Mouse (Mus musculus) adrenal gland (tissue): ENCODE results near the gene Lgals2.

Source experiments
- intact Hi-C: fragments of 180-260 bp; cut with DNase I; formaldehyde crosslinking; loops from one replicate; pipeline ENCODE4 v1.15.1; 2025

Gene Lgals2

GRCm38 (mm10) chr15:78844791-78845190 lies 10.5 kb downstream of the Lgals2 start:
- intact Hi-C loops: no loop called here

- intact Hi-C loops: no loop called here
Observed at GRCm38 (mm10) chr15:78843581-78844469, 11.5 kb downstream of the Lgals2 start.

GRCm38 (mm10) chr15:78842371-78843163 lies 12.8 kb downstream of the Lgals2 start, which contains the start of gene Cdc42ep1:
TSS of gene Cdc42ep1 (plus strand) at chr15:78842624.
- intact Hi-C loops: no loop called here

- intact Hi-C loops: no loop called here
Observed at GRCm38 (mm10) chr15:78841161-78841790, 14.1 kb downstream of the Lgals2 start.

- intact Hi-C loops: no loop called here
Observed at GRCm38 (mm10) chr15:78840751-78841150, 14.6 kb downstream of the Lgals2 start.

GRCm38 (mm10) chr15:78840241-78840640 lies 15.1 kb downstream of the Lgals2 start:
- intact Hi-C loops: no loop called here

- intact Hi-C loops: no loop called here
Observed at GRCm38 (mm10) chr15:78839744-78840143, 15.6 kb downstream of the Lgals2 start.

GRCm38 (mm10) chr15:78836086-78836621 lies 19.2 kb downstream of the Lgals2 start:
- intact Hi-C loops: no loop called here

GRCm38 (mm10) chr15:78835200-78836085 lies 19.9 kb downstream of the Lgals2 start:
- intact Hi-C loops: no loop called here

GRCm38 (mm10) chr15:78834233-78835005 lies 20.9 kb downstream of the Lgals2 start:
- intact Hi-C loops: no loop called here

- intact Hi-C loops: loop anchor here (2.0 kb wide), 1 partner anchor 13 kb away; no protein-coding TSS in a partner anchor
Observed at GRCm38 (mm10) chr15:78833582-78833981, 21.7 kb downstream of the Lgals2 start.

GRCm38 (mm10) chr15:78832701-78833123 lies 22.6 kb downstream of the Lgals2 start:
- intact Hi-C loops: loop anchor here (2.0 kb wide), 1 partner anchor 14 kb away; no protein-coding TSS in a partner anchor

GRCm38 (mm10) chr15:78831720-78832657 lies 23.3 kb downstream of the Lgals2 start:
- intact Hi-C loops: loop anchor here (2.0 kb wide), 1 partner anchor 15 kb away; no protein-coding TSS in a partner anchor

GRCm38 (mm10) chr15:78830742-78831719 lies 24.3 kb downstream of the Lgals2 start:
- intact Hi-C loops: no loop called here

- intact Hi-C loops: loop anchor here (5.0 kb wide), 1 partner anchor 38 kb away; no protein-coding TSS in a partner anchor
Observed at GRCm38 (mm10) chr15:78829636-78830035, 25.7 kb downstream of the Lgals2 start.

GRCm38 (mm10) chr15:78828315-78828714 lies 27.0 kb downstream of the Lgals2 start:
- intact Hi-C loops: loop anchor here (5.0 kb wide), 1 partner anchor 39 kb away; no protein-coding TSS in a partner anchor
